Mouse (Mus musculus): ENCODE results near the gene Scrn1. TPM values are rescaled to one million over a fixed set of nuclear protein-coding genes. Genes with fewer than 3 reads are reported as not detected.

Scrn1 gene
- polyA plus RNA-seq, 1 experiment, result 40.6 TPM

DNA sequence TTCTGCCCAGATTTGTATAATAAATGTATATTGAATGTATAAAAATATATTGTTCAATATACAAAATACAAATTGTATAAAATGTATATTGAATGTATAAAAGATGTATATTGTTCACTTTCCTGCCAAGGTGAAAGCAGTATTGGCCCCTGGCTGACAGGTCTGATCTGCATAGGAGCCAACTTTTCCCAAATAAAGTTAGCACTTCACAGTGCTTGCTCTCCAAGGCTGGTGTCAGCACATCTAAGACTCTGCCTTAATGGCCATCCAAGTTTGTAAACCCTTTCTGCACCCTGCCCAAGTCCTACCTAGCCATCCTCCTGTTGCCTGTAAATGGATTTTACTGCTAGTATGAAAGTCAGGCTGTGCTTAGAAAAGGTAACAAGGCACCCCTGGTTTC lies 72.2 kb downstream of the Scrn1 start:
- no peaks in the 10 kb centered on the region for H3K79me2 ChIP-seq (ENCODE audit: control insufficient read depth, insufficient read depth)
- H3ac ChIP-seq (ENCODE audit: control insufficient read depth, insufficient read length, low read depth), result no peak overlapping the region
- no peaks in the 10 kb centered on the region for H3K27me3 ChIP-seq (ENCODE audit: control insufficient read depth, insufficient read depth, insufficient read length)
- TF ChIP-seq CTCF (IDR thresholded peaks at IDR 0.05; ENCODE audit: control insufficient read depth, insufficient read depth, insufficient read length) (no peak), MAX (IDR thresholded peaks at IDR 0.05) (no peak), USF1 (IDR thresholded peaks at IDR 0.05; ENCODE audit: low read depth) (no peak), MYOD1 (IDR thresholded peaks at IDR 0.05; ENCODE audit: control insufficient read depth, insufficient read length, low read depth) (no peak), MYOG (IDR thresholded peaks at IDR 0.05; ENCODE audit: control insufficient read depth, extremely low read depth, insufficient read length) (no peak), CEBPB (IDR thresholded peaks at IDR 0.05; ENCODE audit: low read depth) (no peak), FOSL1 (IDR thresholded peaks at IDR 0.05; ENCODE audit: insufficient read depth, low read length, poor library complexity, severe bottlenecking) (no peak)
- no peak overlapping the region for H3K4me3 ChIP-seq (ENCODE audit: insufficient read depth, poor library complexity, severe bottlenecking)
- H3K36me3 ChIP-seq (ENCODE audit: control insufficient read depth, insufficient read depth), result no peaks in the 10 kb centered on the region
- H3K79me3 ChIP-seq (ENCODE audit: low read depth), result no peaks in the 10 kb centered on the region

GRCm38 (mm10) chr6:54491074-54491473 lies 75.2 kb downstream of the Scrn1 start:
- no peaks in the 10 kb centered on the region for H3K79me3 ChIP-seq (ENCODE audit: low read depth)
- H3K4me3 ChIP-seq (ENCODE audit: insufficient read depth, poor library complexity, severe bottlenecking), result no peak overlapping the region
- H3K36me3 ChIP-seq (ENCODE audit: control insufficient read depth, insufficient read depth), result no peaks in the 10 kb centered on the region
- TF ChIP-seq CEBPB (IDR thresholded peaks at IDR 0.05; ENCODE audit: low read depth) (no peak), CTCF (IDR thresholded peaks at IDR 0.05; ENCODE audit: control insufficient read depth, insufficient read depth, insufficient read length) (no peak), MYOG (IDR thresholded peaks at IDR 0.05; ENCODE audit: control insufficient read depth, extremely low read depth, insufficient read length) (no peak), MYOD1 (IDR thresholded peaks at IDR 0.05; ENCODE audit: control insufficient read depth, insufficient read length, low read depth) (no peak), MAX (IDR thresholded peaks at IDR 0.05) (no peak), FOSL1 (IDR thresholded peaks at IDR 0.05; ENCODE audit: insufficient read depth, low read length, poor library complexity, severe bottlenecking) (no peak), USF1 (IDR thresholded peaks at IDR 0.05; ENCODE audit: low read depth) (no peak)
- H3K79me2 ChIP-seq (ENCODE audit: control insufficient read depth, insufficient read depth), result no peaks in the 10 kb centered on the region
- no peak overlapping the region for H3ac ChIP-seq (ENCODE audit: control insufficient read depth, insufficient read length, low read depth)
- peaks cover 6% of the 10 kb centered on the region for H3K27me3 ChIP-seq (ENCODE audit: control insufficient read depth, insufficient read depth, insufficient read length)

GRCm38 (mm10) chr6:54485973-54486569 lies 80.2 kb downstream of the Scrn1 start:
- TF ChIP-seq FOSL1 (IDR thresholded peaks at IDR 0.05; ENCODE audit: insufficient read depth, low read length, poor library complexity, severe bottlenecking) (no peak), MYOD1 (IDR thresholded peaks at IDR 0.05; ENCODE audit: control insufficient read depth, insufficient read length, low read depth) (no peak)
- Histone ChIP-seq H3ac (ENCODE audit: control insufficient read depth, insufficient read length, low read depth) (no peak overlapping the region), H3K79me2 (ENCODE audit: control insufficient read depth, insufficient read depth) (no peaks in the 10 kb centered on the region), H3K4me3 (ENCODE audit: insufficient read depth, poor library complexity, severe bottlenecking) (no peak overlapping the region), H3K27me3 (ENCODE audit: control insufficient read depth, insufficient read depth, insufficient read length) (peaks cover 17% of the 10 kb centered on the region), H3K36me3 (ENCODE audit: control insufficient read depth, insufficient read depth) (no peaks in the 10 kb centered on the region), H3K79me3 (ENCODE audit: low read depth) (no peaks in the 10 kb centered on the region)

GRCm38 (mm10) chr6:54485435-54485901 lies 80.8 kb downstream of the Scrn1 start:
- Histone ChIP-seq H3K27me3 (ENCODE audit: control insufficient read depth, insufficient read depth, insufficient read length) (peaks cover 17% of the 10 kb centered on the region), H3K36me3 (ENCODE audit: control insufficient read depth, insufficient read depth) (no peaks in the 10 kb centered on the region), H3ac (ENCODE audit: control insufficient read depth, insufficient read length, low read depth) (no peak overlapping the region), H3K4me3 (ENCODE audit: insufficient read depth, poor library complexity, severe bottlenecking) (no peak overlapping the region), H3K79me3 (ENCODE audit: low read depth) (no peaks in the 10 kb centered on the region), H3K79me2 (ENCODE audit: control insufficient read depth, insufficient read depth) (no peaks in the 10 kb centered on the region)
- TF ChIP-seq FOSL1 (IDR thresholded peaks at IDR 0.05; ENCODE audit: insufficient read depth, low read length, poor library complexity, severe bottlenecking) (no peak), USF1 (IDR thresholded peaks at IDR 0.05; ENCODE audit: low read depth) (no peak), MAX (IDR thresholded peaks at IDR 0.05) (no peak), CEBPB (IDR thresholded peaks at IDR 0.05; ENCODE audit: low read depth) (no peak), MYOD1 (IDR thresholded peaks at IDR 0.05; ENCODE audit: control insufficient read depth, insufficient read length, low read depth) (no peak), CTCF (IDR thresholded peaks at IDR 0.05; ENCODE audit: control insufficient read depth, insufficient read depth, insufficient read length) (no peak)

GRCm38 (mm10) chr6:54485000-54485399 lies 81.3 kb downstream of the Scrn1 start:
- Histone ChIP-seq H3K79me2 (ENCODE audit: control insufficient read depth, insufficient read depth) (no peaks in the 10 kb centered on the region), H3K79me3 (ENCODE audit: low read depth) (no peaks in the 10 kb centered on the region), H3K36me3 (ENCODE audit: control insufficient read depth, insufficient read depth) (no peaks in the 10 kb centered on the region), H3K4me3 (ENCODE audit: insufficient read depth, poor library complexity, severe bottlenecking) (no peak overlapping the region), H3ac (ENCODE audit: control insufficient read depth, insufficient read length, low read depth) (no peak overlapping the region), H3K27me3 (ENCODE audit: control insufficient read depth, insufficient read depth, insufficient read length) (peaks cover 17% of the 10 kb centered on the region)
- TF ChIP-seq MYOG (IDR thresholded peaks at IDR 0.05; ENCODE audit: control insufficient read depth, extremely low read depth, insufficient read length), result no peak
- TF ChIP-seq CTCF (IDR thresholded peaks at IDR 0.05; ENCODE audit: control insufficient read depth, insufficient read depth, insufficient read length), result no peak

DNA sequence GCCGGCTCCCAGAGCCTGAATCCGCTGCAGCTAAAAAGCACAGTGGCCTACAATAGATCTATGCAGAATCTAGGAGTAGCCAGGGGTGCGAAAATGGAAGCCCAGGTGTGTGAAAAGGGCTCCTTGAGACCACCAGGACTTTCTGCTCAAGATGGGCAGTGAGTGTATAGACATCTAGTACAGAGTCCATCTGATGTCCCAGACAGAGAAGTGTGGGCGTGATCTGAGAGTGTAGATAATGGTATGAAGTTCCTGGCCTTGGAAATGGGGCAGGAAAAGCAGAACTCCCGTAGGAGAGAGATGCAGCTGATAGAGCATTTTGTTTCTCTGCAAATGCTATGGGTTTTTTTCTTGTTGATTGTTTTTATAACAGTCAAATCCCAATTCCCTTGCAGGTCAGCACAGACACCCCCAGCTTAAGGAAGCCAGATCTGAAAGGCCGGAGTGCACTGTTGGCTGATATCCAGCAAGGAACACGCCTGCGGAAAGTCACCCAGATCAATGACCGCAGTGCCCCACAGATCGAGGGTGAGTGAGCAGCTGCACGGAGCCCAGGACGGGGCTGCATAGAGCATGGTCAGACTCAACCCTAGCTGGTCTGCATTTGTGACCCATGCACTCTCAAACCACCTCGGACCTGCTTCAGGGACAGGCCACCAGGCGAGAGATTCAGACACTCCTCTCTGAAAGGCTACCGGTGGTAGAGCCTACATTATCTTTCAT lies 84.7 kb downstream of the Scrn1 start:
- Histone ChIP-seq H3K4me3 (ENCODE audit: insufficient read depth, poor library complexity, severe bottlenecking) (no peak overlapping the region), H3ac (ENCODE audit: control insufficient read depth, insufficient read length, low read depth) (no peak overlapping the region), H3K79me3 (ENCODE audit: low read depth) (no peaks in the 10 kb centered on the region), H3K79me2 (ENCODE audit: control insufficient read depth, insufficient read depth) (no peaks in the 10 kb centered on the region), H3K27me3 (ENCODE audit: control insufficient read depth, insufficient read depth, insufficient read length) (peaks cover 21% of the 10 kb centered on the region), H3K36me3 (ENCODE audit: control insufficient read depth, insufficient read depth) (no peaks in the 10 kb centered on the region)
- no peak for TF ChIP-seq FOSL1 (IDR thresholded peaks at IDR 0.05; ENCODE audit: insufficient read depth, low read length, poor library complexity, severe bottlenecking)
- no peak for TF ChIP-seq USF1 (IDR thresholded peaks at IDR 0.05; ENCODE audit: low read depth)
